Mouse (Mus musculus): ENCODE data around the gene Cryba4.

DNA sequence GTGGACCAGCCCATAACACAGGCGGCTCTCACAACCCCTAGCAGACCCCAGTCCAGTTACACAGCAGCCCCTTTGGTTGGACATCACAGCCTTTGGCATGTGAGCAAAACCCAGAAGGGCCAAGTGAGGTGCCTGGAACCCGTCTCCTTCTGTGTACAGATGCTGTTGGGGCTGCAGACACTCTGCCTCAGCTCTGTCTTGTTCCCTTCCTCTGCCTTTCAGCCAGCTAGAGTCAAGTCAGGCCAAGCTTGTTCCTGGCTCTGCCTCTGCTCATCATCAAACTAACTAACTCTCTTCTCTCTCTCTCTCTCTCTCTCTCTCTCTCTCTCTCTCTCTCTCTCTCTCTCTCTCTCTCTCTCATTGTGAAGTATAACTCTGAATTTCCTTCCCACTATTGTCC is 15.7 kb downstream of the Cryba4 start:
- no peak for TF ChIP-seq POLR2A (IDR thresholded peaks at IDR 0.05; ENCODE audit: insufficient read length, low read depth)
- TF ChIP-seq MAX (IDR thresholded peaks at IDR 0.05; ENCODE audit: low read depth) = no peak
- TF ChIP-seq POLR2AphosphoS2 (IDR thresholded peaks at IDR 0.05; ENCODE audit: insufficient read length, low read depth) = no peak
- TF ChIP-seq E2F4 (IDR thresholded peaks at IDR 0.05; ENCODE audit: insufficient read depth) = no peak
- no peak for TF ChIP-seq CEBPB (IDR thresholded peaks at IDR 0.05; ENCODE audit: insufficient read depth, poor library complexity, severe bottlenecking)
- no peak for TF ChIP-seq TCF12 (IDR thresholded peaks at IDR 0.05; ENCODE audit: insufficient read depth, poor library complexity, severe bottlenecking)
- no peak for TF ChIP-seq USF1 (IDR thresholded peaks at IDR 0.05; ENCODE audit: low read depth)
